24 mouse cellular contexts compared by ENCODE assay signal in genomic region chr2:59190186-59190585, GRCm38 (mm10). TPM values are rescaled to one million over a fixed set of nuclear protein-coding genes. Genes with fewer than 3 reads are reported as not detected.
DNase-seq lines count a peak whose midpoint lies in the region; ATAC-seq and TF ChIP-seq lines count a peak whose summit lies in the region.
"Had no signal": no experiment of that assay in that cellular context is flagged by ENCODE, and none has a peak within 500 bp of the region (broad histone marks: within the 10 kb centered on the region; RNA-seq: fewer than 3 reads in every experiment).

No protein-coding gene starts in this region.

- peak; percentile 56 for DNase-seq in heart, adult 11 months
- no peak for DNase-seq in heart, postnatal 14 days
- peak; percentile 50 for DNase-seq in kidney, adult 11 months
- DNase-seq in kidney, adult 9 months = no peak
- no peak for DNase-seq in layer of hippocampus, adult 2 months (ENCODE audit: low spot score in 2 of 2)
- DNase-seq in layer of hippocampus, adult 18-20 months (ENCODE audit: low spot score in 2 of 2) = no peak
- DNase-seq: adrenal gland, adult 8-10 months; gastrocnemius, postnatal 25 days; retina, postnatal 1 day; right cerebral cortex, postnatal 14 days; thymus, postnatal 4 days had no signal

- no peak for TF ChIP-seq CTCF in layer of hippocampus, adult 2 months (conservative IDR thresholded peaks at IDR 0.05)

- no peaks in the 10 kb centered on the region for H3K27me3 ChIP-seq in heart, embryonic 15.5 days
- no peaks in the 10 kb centered on the region for H3K27me3 ChIP-seq in heart, embryonic 11.5 days (ENCODE audit: control insufficient read depth, insufficient read depth, low read length)
- H3K27me3 ChIP-seq: embryonic facial prominence, embryonic 13.5 days; forebrain, embryonic 15.5 days; limb, embryonic 13.5 days; lung, embryonic 15.5 days; midbrain, embryonic 15.5 days; neural tube, embryonic 15.5 days had no signal

- H3K4me2 ChIP-seq in heart, embryonic 15.5 days = no peak overlapping the region
- no peak overlapping the region for H3K4me2 ChIP-seq in heart, embryonic 11.5 days
- H3K4me2 ChIP-seq: embryonic facial prominence, embryonic 13.5 days; forebrain, embryonic 15.5 days; limb, embryonic 13.5 days; liver, embryonic 11.5 days; lung, embryonic 15.5 days; midbrain, embryonic 15.5 days; neural tube, embryonic 15.5 days had no signal

- no peaks in the 10 kb centered on the region for H3K9me3 ChIP-seq in heart, embryonic 15.5 days (replicated peaks)
- no peaks in the 10 kb centered on the region for H3K9me3 ChIP-seq in heart, embryonic 11.5 days (replicated peaks; ENCODE audit: control insufficient read depth, low read length)
- H3K9me3 ChIP-seq: embryonic facial prominence, embryonic 13.5 days; forebrain, embryonic 10.5 days; forebrain, embryonic 15.5 days; G1E; limb, embryonic 13.5 days; lung, embryonic 15.5 days; midbrain, embryonic 10.5 days; midbrain, embryonic 15.5 days; neural tube, embryonic 15.5 days had no signal

- H3K36me3 ChIP-seq in heart, embryonic 15.5 days = peaks cover 5% of the 10 kb centered on the region; the same call in 1 of the 2 replicates
- peaks cover 3% of the 10 kb centered on the region; the same call in 1 of the 2 replicates for H3K36me3 ChIP-seq in heart, embryonic 11.5 days (ENCODE audit: control insufficient read depth, insufficient read depth, low read length)
- H3K36me3 ChIP-seq: neural tube, embryonic 15.5 days had no signal

- H3K4me1 ChIP-seq in heart, embryonic 15.5 days (replicated peaks) = peaks cover 53% of the 10 kb centered on the region
- H3K4me1 ChIP-seq in heart, embryonic 11.5 days (ENCODE audit: control insufficient read depth, insufficient read depth, low read length) = peaks cover 25% of the 10 kb centered on the region
- H3K4me1 ChIP-seq: forebrain, embryonic 10.5 days; midbrain, embryonic 10.5 days; midbrain, embryonic 15.5 days had no signal

- 74% methylated on average over 10 of the region's 10 CpGs for WGBS in heart, embryonic 15.5 days
- WGBS in heart, embryonic 11.5 days (ENCODE audit: insufficient replicate concordance) = 85% methylated on average over 10 of the region's 10 CpGs

- ATAC-seq in heart, embryonic 15.5 days (replicated peaks; ENCODE audit: insufficient number of reproducible peaks, insufficient read depth, low FRiP score, low read depth) = no peak
- no peak for ATAC-seq in heart, embryonic 11.5 days (replicated peaks; ENCODE audit: insufficient number of reproducible peaks, low FRiP score, low TSS enrichment)
- ATAC-seq: forebrain, embryonic 15.5 days; hindbrain, embryonic 16.5 days; midbrain, embryonic 15.5 days had no signal

- intact Hi-C loops in heart, postnatal 14 days (cut with DNase I) = no loop called here

- no peak overlapping the region for H3K9ac ChIP-seq in heart, embryonic 15.5 days
- H3K9ac ChIP-seq in heart, embryonic 11.5 days (ENCODE audit: low read depth, low read length) = no peak overlapping the region
- H3K9ac ChIP-seq: embryonic facial prominence, embryonic 13.5 days; forebrain, embryonic 15.5 days; limb, embryonic 13.5 days; lung, embryonic 15.5 days; midbrain, embryonic 15.5 days; neural tube, embryonic 15.5 days had no signal

- H3K27ac ChIP-seq in heart, embryonic 15.5 days = peak overlapping the region; percentile 51
- H3K27ac ChIP-seq in heart, embryonic 11.5 days (ENCODE audit: low read depth, low read length) = no peak overlapping the region
- H3K27ac ChIP-seq in layer of hippocampus, adult 2 months = 0 out of 2 replicates have a peak overlapping the region, but pooled peaks have one; percentile 28
- H3K27ac ChIP-seq: embryonic facial prominence, embryonic 13.5 days; forebrain, embryonic 10.5 days; forebrain, embryonic 15.5 days; limb, embryonic 13.5 days; lung, embryonic 15.5 days; midbrain, embryonic 10.5 days; midbrain, embryonic 15.5 days had no signal

- H3K4me3 ChIP-seq in heart, embryonic 15.5 days = no peak overlapping the region
- H3K4me3 ChIP-seq in heart, embryonic 11.5 days (ENCODE audit: low read depth, low read length) = no peak overlapping the region
- H3K4me3 ChIP-seq in layer of hippocampus, adult 2 months = no peak overlapping the region
- H3K4me3 ChIP-seq: embryonic facial prominence, embryonic 13.5 days; forebrain, embryonic 10.5 days; forebrain, embryonic 15.5 days; limb, embryonic 13.5 days; lung, embryonic 15.5 days; midbrain, embryonic 10.5 days; midbrain, embryonic 15.5 days; neural tube, embryonic 15.5 days had no signal

RNA-seq across cellular contexts. Expression of gene Pkp4, which starts 29.5 kb away (rescaled TPM):
- 100 to 1,000 TPM; 160 to 162 TPM for total RNA-seq in heart, postnatal 14 days (2021)
- polyA plus RNA-seq in heart, embryonic 15.5 days (2015; fragmentation: Nextera tagmentation; extraction: Ambion mirVana) = 36.5 and 40.1 TPM in 2 replicates
- 33.8 and 37.6 TPM in 2 replicates for polyA plus RNA-seq in heart, embryonic 11.5 days (2014; fragmentation: Nextera tagmentation; extraction: Ambion mirVana)
- 100 to 1,000 TPM; 300 to 306 TPM for total RNA-seq in layer of hippocampus, adult 2 months (2021)
- 100 to 1,000 TPM; 332 to 342 TPM for total RNA-seq in layer of hippocampus, adult 18-20 months (2021)

RNA-seq across cellular contexts. Expression of gene Ccdc148, which starts 29.7 kb away (rescaled TPM):
- total RNA-seq in heart, postnatal 14 days (2021) = 1 to 10 TPM in 1 of 2 experiments, under 1 TPM in 1; 0.93 to 1.2 TPM
- polyA plus RNA-seq in heart, embryonic 15.5 days (2015; fragmentation: Nextera tagmentation; extraction: Ambion mirVana) = 0.94 and 1.2 TPM in 2 replicates
- 0.15 and 0.27 TPM in 2 replicates for polyA plus RNA-seq in heart, embryonic 11.5 days (2014; fragmentation: Nextera tagmentation; extraction: Ambion mirVana)
- total RNA-seq in layer of hippocampus, adult 2 months (2021) = 10 to 100 TPM; 14.7 to 15.5 TPM
- total RNA-seq in layer of hippocampus, adult 18-20 months (2021) = 10 to 100 TPM; 14.6 to 15.8 TPM
- total RNA-seq: gastrocnemius, postnatal 25 days had no signal
- polyA plus RNA-seq: G1E had no signal

Comparison
In these comparisons a context has a peak if more than half of its experiments do, and no peak if none do; other contexts are left out.
1. DNase-seq: peak in heart, adult 11 months (single experiment) and kidney, adult 11 months (single experiment); none in heart, postnatal 14 days (0 of 2), kidney, adult 9 months (single experiment), layer of hippocampus, adult 2 months (0 of 2) and layer of hippocampus, adult 18-20 months (0 of 2).
2. RNA of gene Ccdc148, which starts 29.7 kb away (total RNA-seq): 14.6 to 15.8 TPM in layer of hippocampus, adult 18-20 months and 14.7 to 15.5 TPM in layer of hippocampus, adult 2 months; 0.93 to 1.2 TPM in heart, postnatal 14 days; every median in the first group is over 4 times any median in the second.